Mouse (Mus musculus) midbrain, postnatal 0 days (tissue): Measurements from ENCODE around the gene Tmed10. TPM values are rescaled to one million over a fixed set of nuclear protein-coding genes. Genes with fewer than 3 reads are reported as not detected.

Source experiments
- ATAC-seq: fragments of 200-750 bp; cut with Nextera tagmentation; 2 replicates; pipeline ENCODE4 v1.8.0; 2017; ENCODE audit warnings: moderate number of reproducible peaks, mild to moderate bottlenecking, moderate TSS enrichment, moderate library complexity; ENCODE audit not compliant: low FRiP score
- DNase-seq: peaks from one replicate; pipeline ENCODE4 v3.0.0-alpha.2; 2015; ENCODE audit warnings: low spot score
- H3K27ac ChIP-seq: fragments of 300-500 bp; sonication (generic); 2 replicates; pipeline ENCODE4 v1.5.1; 2014; ENCODE audit warnings: low read depth, mild to moderate bottlenecking, low read length, mixed read lengths
- H3K27me3 ChIP-seq: fragments of 300-500 bp; sonication (generic); 2 replicates; pipeline ENCODE4 v1.6.1; 2014; ENCODE audit warnings: low read length, control low read depth, mixed read lengths; ENCODE audit not compliant: insufficient read depth
- H3K36me3 ChIP-seq: fragments of 300-500 bp; sonication (generic); 2 replicates; pipeline ENCODE4 v1.6.1; 2014; ENCODE audit warnings: low read length, control low read depth, mixed read lengths; ENCODE audit not compliant: insufficient read depth
- H3K4me1 ChIP-seq: fragments of 300-500 bp; sonication (generic); 2 replicates; pipeline ENCODE4 v1.6.1; 2014; ENCODE audit warnings: mild to moderate bottlenecking, control low read depth, antibody characterized with exemption, low read length, mixed read lengths; ENCODE audit not compliant: insufficient read depth
- H3K4me2 ChIP-seq: fragments of 300-500 bp; sonication (generic); 2 replicates; pipeline ENCODE4 v1.6.1; 2014; ENCODE audit warnings: low read depth, mild to moderate bottlenecking, low read length, mixed read lengths; ENCODE audit not compliant: poor library complexity, severe bottlenecking
- H3K4me3 ChIP-seq: fragments of 300-500 bp; sonication (generic); 2 replicates; pipeline ENCODE4 v1.5.1; 2014; ENCODE audit warnings: low read depth, mild to moderate bottlenecking, low read length, moderate library complexity
- H3K9ac ChIP-seq: fragments of 300-500 bp; sonication (generic); replicated peaks from 2 replicates; pipeline ENCODE4 v1.6.1; 2014; ENCODE audit warnings: mild to moderate bottlenecking, low read length, moderate library complexity, mixed read lengths; ENCODE audit not compliant: poor library complexity, severe bottlenecking
- H3K9me3 ChIP-seq: fragments of 300-500 bp; sonication (generic); 2 replicates; pipeline ENCODE4 v1.6.1; 2016; ENCODE audit warnings: low read length, control low read depth
- CTCF ChIP-seq: IDR thresholded peaks from 2 replicates; pipeline ENCODE4 v1.5.1; 2016; ENCODE audit warnings: antibody characterized with exemption, mild to moderate bottlenecking
- WGBS: fragments of 180-500 bp; shearing (Covaris S2); extraction: QIAGEN DNeasy Blood & Tissue Kit; methylation state at CpG from one replicate; pipeline ENCODE4 v1.1.7; 2014; 5-methylcytosine and 5-hydroxymethylcytosine counted together
- polyA plus RNA-seq: library from polyadenylated mRNA; unstranded; fragments of >200 nt; fragmentation: Nextera tagmentation; extraction: Ambion mirVana; gene quantifications from 2 replicates; pipeline ENCODE4 v1.2.1, GENCODE M21; 2015
- total RNA-seq: library from RNA; depleted of rRNA; stranded (reverse); fragments of >200 nt; gene quantifications from 2 replicates; pipeline ENCODE4 v1.2.3, GENCODE M21; 2014

Gene Tmed10
- total and polyA plus RNA-seq, 2 experiments from 2014 or later: 68.6 to 186 TPM

- no peak overlapping the region for H3K27ac ChIP-seq
- WGBS: 75% methylated on average over 4 of the region's 4 CpGs
- no peak overlapping the region for H3K4me3 ChIP-seq
- no peak overlapping the region for H3K4me2 ChIP-seq
- TF ChIP-seq CTCF: no peak
- H3K36me3 ChIP-seq: peaks cover 4% of the 10 kb centered on the region; the same call in 1 of the 2 replicates
- H3K9ac ChIP-seq: no peak overlapping the region
- no peaks in the 10 kb centered on the region for H3K9me3 ChIP-seq
- H3K27me3 ChIP-seq: no peaks in the 10 kb centered on the region
- ATAC-seq (no peak), DNase-seq (no peak)
- peaks cover 5% of the 10 kb centered on the region for H3K4me1 ChIP-seq
Observed at GRCm38 (mm10) chr12:85342310-85342709, 32.3 kb downstream of the Tmed10 start.

- no peak overlapping the region for H3K27ac ChIP-seq
- no peak for ATAC-seq
- peaks cover 7% of the 10 kb centered on the region; the same call in 1 of the 2 replicates for H3K36me3 ChIP-seq
- no peak overlapping the region for H3K4me2 ChIP-seq
- no peaks in the 10 kb centered on the region for H3K27me3 ChIP-seq
- WGBS: 54% methylated on average over 1 of the region's 1 CpGs
- H3K4me3 ChIP-seq: no peak overlapping the region
- no peaks in the 10 kb centered on the region for H3K9me3 ChIP-seq
- H3K9ac ChIP-seq: no peak overlapping the region
- TF ChIP-seq CTCF: peak; percentile 85
- H3K4me1 ChIP-seq: peaks cover 5% of the 10 kb centered on the region
- DNase-seq: peak; percentile 93
Observed at GRCm38 (mm10) chr12:85341131-85341530, 33.5 kb downstream of the Tmed10 start.

GRCm38 (mm10) chr12:85339947-85340346, 34.7 kb downstream of the Tmed10 start:
- peak overlapping the region; percentile 83; the same call in 1 of the 2 replicates for H3K4me2 ChIP-seq
- H3K4me3 ChIP-seq: no peak overlapping the region
- DNase-seq: no peak
- H3K27me3 ChIP-seq: no peaks in the 10 kb centered on the region
- H3K36me3 ChIP-seq: peaks cover 11% of the 10 kb centered on the region; the same call in 1 of the 2 replicates
- H3K4me1 ChIP-seq: peaks cover 5% of the 10 kb centered on the region
- H3K27ac ChIP-seq: no peak overlapping the region
- H3K9me3 ChIP-seq: no peaks in the 10 kb centered on the region
- ATAC-seq: no peak
- no peak overlapping the region for H3K9ac ChIP-seq
- no peak for TF ChIP-seq CTCF
- 36% methylated on average over 4 of the region's 4 CpGs for WGBS

DNA sequence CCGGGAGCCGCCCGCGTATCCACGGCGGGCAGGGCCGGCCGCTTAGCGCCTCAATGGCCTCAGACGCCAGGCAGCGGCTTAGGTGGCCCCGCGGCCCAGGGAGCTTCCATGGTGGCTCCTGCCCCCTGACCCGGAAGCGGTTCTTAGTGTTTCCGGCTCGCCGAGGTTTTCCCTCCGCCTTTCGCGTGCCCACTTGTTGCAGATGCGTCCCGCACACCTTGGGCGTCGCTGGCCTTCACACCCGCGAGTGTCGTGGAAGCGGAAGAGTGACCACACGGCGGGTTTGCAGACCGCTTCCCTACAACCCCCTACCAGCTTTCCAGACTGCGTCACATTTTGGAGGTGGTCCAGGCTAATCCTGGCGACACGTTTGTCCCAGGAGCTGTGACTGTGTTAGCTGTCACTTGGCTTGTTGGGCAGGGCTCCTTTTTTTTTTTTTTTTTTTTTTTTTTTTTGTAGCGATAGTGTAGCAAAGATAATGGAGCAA, 35.4 kb downstream of the Tmed10 start, which contains the start of gene Nek9:
Nek9 (minus strand) TSS at position 120 of the 487 bp plus-strand sequence.
- H3K9ac ChIP-seq: peak within 1 kb of the TSS; percentile 95
- H3K27me3 ChIP-seq: no peaks in the 10 kb centered on the region
- WGBS: under 1% methylated on average over 30 of the region's 36 CpGs
- DNase-seq (peak; percentile 96), ATAC-seq (peak; percentile 91)
- peak within 1 kb of the TSS; percentile 99 for H3K4me3 ChIP-seq
- H3K9me3 ChIP-seq: no peaks in the 10 kb centered on the region
- H3K27ac ChIP-seq: peak within 1 kb of the TSS; percentile 66
- H3K4me1 ChIP-seq: peaks cover 5% of the 10 kb centered on the region
- no peak for TF ChIP-seq CTCF
- peak within 1 kb of the TSS; percentile 83 for H3K4me2 ChIP-seq
- H3K36me3 ChIP-seq: peaks cover 13% of the 10 kb centered on the region

- 1% methylated on average over 42 of the region's 42 CpGs for WGBS
- no peak for TF ChIP-seq CTCF
- peak; percentile 67 for ATAC-seq
- Histone ChIP-seq H3K9ac (peak overlapping the region; percentile 95), H3K27me3 (no peaks in the 10 kb centered on the region), H3K27ac (peak overlapping the region; percentile 66), H3K4me1 (peaks cover 5% of the 10 kb centered on the region), H3K4me3 (peak overlapping the region; percentile 99), H3K4me2 (peak overlapping the region; percentile 83), H3K36me3 (peaks cover 18% of the 10 kb centered on the region), H3K9me3 (no peaks in the 10 kb centered on the region)
- DNase-seq: peak; percentile 14
Observed at GRCm38 (mm10) chr12:85338815-85339214, 35.8 kb downstream of the Tmed10 start.

DNA sequence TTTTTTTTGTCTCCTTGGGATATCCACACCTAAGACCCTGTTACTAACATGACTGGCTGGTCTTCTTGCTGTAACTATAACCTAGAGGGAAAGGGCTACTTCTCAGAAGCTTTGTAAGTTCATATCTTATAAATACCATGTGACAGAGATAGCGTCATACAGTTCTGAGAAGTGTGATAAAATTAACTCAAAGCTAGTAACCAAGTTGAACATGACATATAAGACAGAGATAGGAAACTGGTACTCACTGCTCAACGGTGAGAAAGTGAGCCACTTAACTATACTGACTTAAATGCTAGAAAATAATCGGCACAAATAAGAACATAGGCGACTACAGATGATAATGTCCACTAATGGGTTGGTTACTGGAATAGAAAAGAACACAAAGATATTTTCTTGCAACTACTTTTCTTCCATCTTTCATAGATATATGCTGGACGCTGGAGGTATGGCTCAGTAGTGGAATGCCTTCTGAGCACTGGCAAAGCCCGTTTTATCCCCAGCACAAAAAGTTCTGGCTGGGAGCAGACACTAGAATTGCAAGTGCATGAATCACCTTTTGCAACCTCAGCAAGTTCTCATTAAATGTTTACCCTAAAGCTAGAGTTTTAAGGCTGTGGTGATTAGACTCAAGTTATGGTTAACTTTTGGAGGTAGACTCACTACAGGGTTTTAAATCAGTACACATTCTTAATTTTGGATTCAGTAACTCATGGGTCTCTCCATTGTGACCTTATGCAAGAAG, 36.9 kb downstream of the Tmed10 start:
- Histone ChIP-seq H3K36me3 (peaks cover 22% of the 10 kb centered on the region), H3K9ac (no peak overlapping the region), H3K9me3 (no peaks in the 10 kb centered on the region), H3K4me3 (peak overlapping the region; percentile 99; the same call in 1 of the 2 replicates), H3K27ac (no peak overlapping the region), H3K4me1 (peaks cover 5% of the 10 kb centered on the region), H3K4me2 (peak overlapping the region; percentile 83; the same call in 1 of the 2 replicates), H3K27me3 (no peaks in the 10 kb centered on the region)
- ATAC-seq (no peak), DNase-seq (no peak)
- TF ChIP-seq CTCF: no peak
- WGBS: 89% methylated on average over 6 of the region's 6 CpGs
